Mouse (Mus musculus) spleen, adult 2 months (tissue): ENCODE results near the gene Lancl2.

ENCODE experiments used
- CTCF ChIP-seq: fragments of 200-500 bp; IDR thresholded peaks from 2 replicates; pipeline ENCODE4 v1.5.1; 2011; ENCODE audit warnings: mild to moderate bottlenecking, inconsistent platforms; ENCODE audit not compliant: insufficient read depth, insufficient read length, insufficient replicate concordance; ENCODE audit errors: extremely low read depth
- POLR2A ChIP-seq: fragments of 200-500 bp; IDR thresholded peaks from 2 replicates; pipeline ENCODE4 v1.6.1; 2011; ENCODE audit warnings: low read depth, low read length, inconsistent platforms

GRCm38 (mm10) chr6:57768948-57769525, 66.7 kb downstream of the Lancl2 start:
- TF ChIP-seq CTCF: no peak
- TF ChIP-seq POLR2A: no peak
